Mouse (Mus musculus): ENCODE results near the gene Pld6.
A peak's percentile ranks its signal among the peaks of the same experiment; 100 is the strongest.

Pld6 gene

GRCm38 (mm10) chr11:59787199-59787781, at the start of gene Pld6:
TSS of gene Pld6 (minus strand) at chr11:59787645.
- DNase-seq (ENCODE audit: low spot score) = peak; percentile 83

- DNase-seq (ENCODE audit: low spot score) = no peak
Observed at GRCm38 (mm10) chr11:59821625-59822024, 34.2 kb upstream of the Pld6 start.

- DNase-seq (ENCODE audit: low spot score) = no peak
Observed at GRCm38 (mm10) chr11:59817916-59818315, 30.5 kb upstream of the Pld6 start.

- no peak for DNase-seq (ENCODE audit: low spot score)
Observed at GRCm38 (mm10) chr11:59815482-59816065, 28.1 kb upstream of the Pld6 start.

GRCm38 (mm10) chr11:59814936-59815335, 27.5 kb upstream of the Pld6 start:
- no peak for DNase-seq (ENCODE audit: low spot score)

- no peak for DNase-seq (ENCODE audit: low spot score)
Observed at GRCm38 (mm10) chr11:59814311-59814710, 26.9 kb upstream of the Pld6 start.

GRCm38 (mm10) chr11:59813276-59813675, 25.8 kb upstream of the Pld6 start:
- DNase-seq (ENCODE audit: low spot score) = no peak

GRCm38 (mm10) chr11:59811211-59811610, 23.8 kb upstream of the Pld6 start:
- no peak for DNase-seq (ENCODE audit: low spot score)

- DNase-seq (ENCODE audit: low spot score) = no peak
Observed at GRCm38 (mm10) chr11:59810480-59811158, 23.2 kb upstream of the Pld6 start.

GRCm38 (mm10) chr11:59809670-59810474, 22.4 kb upstream of the Pld6 start, which contains the start of gene Flcn:
TSS of gene Flcn (minus strand) at chr11:59810016.
- DNase-seq (ENCODE audit: low spot score) = peak; percentile 91

GRCm38 (mm10) chr11:59809071-59809669, 21.7 kb upstream of the Pld6 start:
- DNase-seq (ENCODE audit: low spot score) = no peak

GRCm38 (mm10) chr11:59808170-59808960, 20.9 kb upstream of the Pld6 start:
- no peak for DNase-seq (ENCODE audit: low spot score)

- DNase-seq (ENCODE audit: low spot score) = no peak
Observed at GRCm38 (mm10) chr11:59805656-59806055, 18.2 kb upstream of the Pld6 start.

GRCm38 (mm10) chr11:59805256-59805655, 17.8 kb upstream of the Pld6 start:
- DNase-seq (ENCODE audit: low spot score) = no peak

- no peak for DNase-seq (ENCODE audit: low spot score)
Observed at GRCm38 (mm10) chr11:59804409-59805110, 17.1 kb upstream of the Pld6 start.

- no peak for DNase-seq (ENCODE audit: low spot score)
Observed at GRCm38 (mm10) chr11:59803516-59803915, 16.1 kb upstream of the Pld6 start.

- DNase-seq (ENCODE audit: low spot score) = no peak
Observed at GRCm38 (mm10) chr11:59801881-59802280, 14.4 kb upstream of the Pld6 start.

- no peak for DNase-seq (ENCODE audit: low spot score)
Observed at GRCm38 (mm10) chr11:59800412-59800811, 13.0 kb upstream of the Pld6 start.

- no peak for DNase-seq (ENCODE audit: low spot score)
Observed at GRCm38 (mm10) chr11:59793390-59793789, 5.9 kb upstream of the Pld6 start.

- DNase-seq (ENCODE audit: low spot score) = no peak
Observed at GRCm38 (mm10) chr11:59789311-59789710, 1.9 kb upstream of the Pld6 start.

Data from yolk sac, embryonic 10.5 days (tissue).